Mouse (Mus musculus): ENCODE measurements around the gene Gm21987.

The Gm21987 gene

GRCm38 (mm10) chr16:38349881-38350280, 3.0 kb downstream of the Gm21987 start:
- no peak for DNase-seq (ENCODE audit: low spot score in 2 of 2)

- peak; percentile 32 for DNase-seq (ENCODE audit: low spot score in 2 of 2)
Observed at GRCm38 (mm10) chr16:38350361-38350855, 3.6 kb downstream of the Gm21987 start.

- no peak for DNase-seq (ENCODE audit: low spot score in 2 of 2)
Observed at GRCm38 (mm10) chr16:38350939-38351338, 4.1 kb downstream of the Gm21987 start.

GRCm38 (mm10) chr16:38352031-38352430, 5.2 kb downstream of the Gm21987 start:
- no peak for DNase-seq (ENCODE audit: low spot score in 2 of 2)

GRCm38 (mm10) chr16:38352851-38353250, 6.0 kb downstream of the Gm21987 start:
- DNase-seq (ENCODE audit: low spot score in 2 of 2): no peak

GRCm38 (mm10) chr16:38353642-38354041, 6.8 kb downstream of the Gm21987 start:
- no peak for DNase-seq (ENCODE audit: low spot score in 2 of 2)

- no peak for DNase-seq (ENCODE audit: low spot score in 2 of 2)
Observed at GRCm38 (mm10) chr16:38354185-38354913, 7.5 kb downstream of the Gm21987 start.

- no peak for DNase-seq (ENCODE audit: low spot score in 2 of 2)
Observed at GRCm38 (mm10) chr16:38358256-38358812, 11.5 kb downstream of the Gm21987 start.

- DNase-seq (ENCODE audit: low spot score in 2 of 2): no peak
Observed at GRCm38 (mm10) chr16:38359241-38359640, 12.4 kb downstream of the Gm21987 start.

GRCm38 (mm10) chr16:38359857-38360256, 13.0 kb downstream of the Gm21987 start:
- no peak for DNase-seq (ENCODE audit: low spot score in 2 of 2)

GRCm38 (mm10) chr16:38360317-38360716, 13.5 kb downstream of the Gm21987 start:
- no peak for DNase-seq (ENCODE audit: low spot score in 2 of 2)

- DNase-seq (ENCODE audit: low spot score in 2 of 2): no peak
Observed at GRCm38 (mm10) chr16:38361933-38362332, 15.1 kb downstream of the Gm21987 start, which contains the start of gene Popdc2. Gene Popdc2 (plus strand): TSS chr16:38362209.

- no peak for DNase-seq (ENCODE audit: low spot score in 2 of 2)
Observed at GRCm38 (mm10) chr16:38362493-38363255, 15.8 kb downstream of the Gm21987 start.

GRCm38 (mm10) chr16:38363256-38363595, 16.4 kb downstream of the Gm21987 start:
- DNase-seq (ENCODE audit: low spot score in 2 of 2): no peak

GRCm38 (mm10) chr16:38363657-38364056, 16.8 kb downstream of the Gm21987 start:
- no peak for DNase-seq (ENCODE audit: low spot score in 2 of 2)

GRCm38 (mm10) chr16:38365390-38365789, 18.6 kb downstream of the Gm21987 start:
- DNase-seq (ENCODE audit: low spot score in 2 of 2): no peak

- DNase-seq (ENCODE audit: low spot score in 2 of 2): no peak
Observed at GRCm38 (mm10) chr16:38366231-38366630, 19.4 kb downstream of the Gm21987 start.

GRCm38 (mm10) chr16:38368336-38368735, 21.5 kb downstream of the Gm21987 start:
- no peak for DNase-seq (ENCODE audit: low spot score in 2 of 2)

GRCm38 (mm10) chr16:38369000-38369399, 22.2 kb downstream of the Gm21987 start:
- no peak for DNase-seq (ENCODE audit: low spot score in 2 of 2)

- no peak for DNase-seq (ENCODE audit: low spot score in 2 of 2)
Observed at GRCm38 (mm10) chr16:38369431-38369830, 22.6 kb downstream of the Gm21987 start.

GRCm38 (mm10) chr16:38369992-38370484, 23.2 kb downstream of the Gm21987 start:
- DNase-seq (ENCODE audit: low spot score in 2 of 2): no peak

- no peak for DNase-seq (ENCODE audit: low spot score in 2 of 2)
Observed at GRCm38 (mm10) chr16:38370633-38371374, 24.0 kb downstream of the Gm21987 start.

Measured in spleen, postnatal 36 days (tissue).